Mouse (Mus musculus): ENCODE measurements around the gene Gm21972. TPM values are rescaled to one million over a fixed set of nuclear protein-coding genes. Genes with fewer than 3 reads are reported as not detected.
A peak's percentile ranks its signal among the peaks of the same experiment; 100 is the strongest.

Gene Gm21972
- polyA plus RNA-seq, 1 experiment from 2014 or later: 0.26 TPM

- DNase-seq (ENCODE audit: low spot score) (peak; percentile 94), ATAC-seq (replicated peaks; ENCODE audit: low FRiP score, low TSS enrichment, low read depth) (peak; percentile 99)
- WGBS: 3% methylated on average over 40 of the region's 40 CpGs
- Histone ChIP-seq H3K27ac (ENCODE audit: low read depth) (peak within 1 kb of the TSS; percentile 77), H3K4me1 (replicated peaks; ENCODE audit: control insufficient read depth, insufficient read depth, low read length) (peaks cover 4% of the 10 kb centered on the region; the same call in 1 of the 2 replicates), H3K9ac (ENCODE audit: low read length) (peak within 1 kb of the TSS; percentile 57), H3K36me3 (ENCODE audit: control insufficient read depth, insufficient read depth, low read length) (no peaks in the 10 kb centered on the region), H3K27me3 (replicated peaks; ENCODE audit: control insufficient read depth, insufficient read depth, low read length) (no peaks in the 10 kb centered on the region), H3K4me2 (ENCODE audit: low read length) (peak within 1 kb of the TSS; percentile 74), H3K9me3 (ENCODE audit: control insufficient read depth, low read length) (no peaks in the 10 kb centered on the region), H3K4me3 (ENCODE audit: low read depth, low read length) (peak within 1 kb of the TSS; percentile 62)
Measured at GRCm38 (mm10) chr1:86154133-86154823, 20.8 kb downstream of the Gm21972 start, which contains the start of gene Armc9. Armc9 (plus strand) TSS chr1:86154780.

DNA sequence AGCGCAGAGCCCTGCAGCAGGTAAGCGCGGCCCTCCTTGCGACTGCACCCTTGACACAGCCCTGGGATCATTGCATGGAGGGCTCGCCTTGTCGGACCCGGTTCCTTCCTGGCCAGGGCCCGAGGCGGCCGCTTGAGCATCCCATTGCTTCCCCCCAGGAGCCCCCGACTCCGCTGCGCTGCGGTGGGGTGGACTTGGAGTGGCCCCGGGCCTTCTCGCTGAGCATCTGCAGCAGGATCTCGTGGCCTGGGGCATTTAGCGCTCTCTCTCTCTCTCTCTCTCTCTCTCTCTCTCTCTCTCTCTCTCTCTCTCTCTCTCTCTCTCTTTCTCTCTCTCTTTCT lies 21.4 kb downstream of the Gm21972 start:
- Histone ChIP-seq H3K4me3 (ENCODE audit: low read depth, low read length) (peak overlapping the region; percentile 62), H3K27ac (ENCODE audit: low read depth) (no peak overlapping the region), H3K27me3 (replicated peaks; ENCODE audit: control insufficient read depth, insufficient read depth, low read length) (no peaks in the 10 kb centered on the region), H3K4me2 (ENCODE audit: low read length) (peak overlapping the region; percentile 56), H3K9me3 (ENCODE audit: control insufficient read depth, low read length) (no peaks in the 10 kb centered on the region), H3K4me1 (replicated peaks; ENCODE audit: control insufficient read depth, insufficient read depth, low read length) (peaks cover 4% of the 10 kb centered on the region; the same call in 1 of the 2 replicates), H3K36me3 (ENCODE audit: control insufficient read depth, insufficient read depth, low read length) (no peaks in the 10 kb centered on the region), H3K9ac (ENCODE audit: low read length) (peak overlapping the region; percentile 57)
- DNase-seq (ENCODE audit: low spot score): no peak
- WGBS: under 1% methylated on average over 18 of the region's 18 CpGs
- peak; percentile 59; the same call in 1 of the 2 replicates for ATAC-seq (replicated peaks; ENCODE audit: low FRiP score, low TSS enrichment, low read depth)

GRCm38 (mm10) chr1:86156075-86156474 lies 22.6 kb downstream of the Gm21972 start:
- no peak overlapping the region for H3K9ac ChIP-seq (ENCODE audit: low read length)
- ATAC-seq (replicated peaks; ENCODE audit: low FRiP score, low TSS enrichment, low read depth) (no peak), DNase-seq (ENCODE audit: low spot score) (no peak)
- no peak overlapping the region for H3K27ac ChIP-seq (ENCODE audit: low read depth)
- no peaks in the 10 kb centered on the region for H3K9me3 ChIP-seq (ENCODE audit: control insufficient read depth, low read length)
- 84% methylated on average over 3 of the region's 3 CpGs for WGBS
- no peak overlapping the region for H3K4me3 ChIP-seq (ENCODE audit: low read depth, low read length)
- peaks cover 4% of the 10 kb centered on the region; the same call in 1 of the 2 replicates for H3K4me1 ChIP-seq (replicated peaks; ENCODE audit: control insufficient read depth, insufficient read depth, low read length)
- H3K4me2 ChIP-seq (ENCODE audit: low read length): no peak overlapping the region
- no peaks in the 10 kb centered on the region for H3K27me3 ChIP-seq (replicated peaks; ENCODE audit: control insufficient read depth, insufficient read depth, low read length)
- H3K36me3 ChIP-seq (ENCODE audit: control insufficient read depth, insufficient read depth, low read length): peaks cover 10% of the 10 kb centered on the region

DNA sequence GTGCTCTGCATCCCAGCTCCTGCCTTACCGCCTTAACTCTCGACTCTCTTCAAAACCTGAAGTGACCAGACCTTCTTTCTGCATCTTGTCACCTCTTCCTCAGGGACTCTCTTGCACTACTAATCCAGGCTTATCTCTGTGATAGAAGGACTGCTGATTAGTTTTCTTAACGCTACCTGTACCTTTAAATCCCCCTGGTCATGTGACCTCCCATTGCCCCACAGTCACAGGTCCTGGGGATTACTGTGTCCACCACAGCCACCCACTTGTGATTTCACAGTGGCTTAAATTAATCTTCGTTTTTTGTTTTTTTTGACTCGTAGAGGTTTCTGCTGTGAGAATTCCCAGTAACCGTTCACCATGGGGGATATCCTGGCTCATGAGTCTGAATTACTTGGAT lies 23.2 kb downstream of the Gm21972 start:
- Histone ChIP-seq H3K4me3 (ENCODE audit: low read depth, low read length) (no peak overlapping the region), H3K27me3 (replicated peaks; ENCODE audit: control insufficient read depth, insufficient read depth, low read length) (no peaks in the 10 kb centered on the region), H3K4me1 (replicated peaks; ENCODE audit: control insufficient read depth, insufficient read depth, low read length) (peaks cover 4% of the 10 kb centered on the region; the same call in 1 of the 2 replicates), H3K36me3 (ENCODE audit: control insufficient read depth, insufficient read depth, low read length) (peaks cover 15% of the 10 kb centered on the region), H3K9ac (ENCODE audit: low read length) (no peak overlapping the region), H3K27ac (ENCODE audit: low read depth) (no peak overlapping the region), H3K4me2 (ENCODE audit: low read length) (no peak overlapping the region), H3K9me3 (ENCODE audit: control insufficient read depth, low read length) (no peaks in the 10 kb centered on the region)
- ATAC-seq (replicated peaks; ENCODE audit: low FRiP score, low TSS enrichment, low read depth) (no peak), DNase-seq (ENCODE audit: low spot score) (no peak)
- 81% methylated on average over 6 of the region's 6 CpGs for WGBS

GRCm38 (mm10) chr1:86160059-86160458 lies 26.6 kb downstream of the Gm21972 start:
- no peaks in the 10 kb centered on the region for H3K9me3 ChIP-seq (ENCODE audit: control insufficient read depth, low read length)
- no peak overlapping the region for H3K4me2 ChIP-seq (ENCODE audit: low read length)
- H3K4me3 ChIP-seq (ENCODE audit: low read depth, low read length): no peak overlapping the region
- H3K36me3 ChIP-seq (ENCODE audit: control insufficient read depth, insufficient read depth, low read length): peaks cover 38% of the 10 kb centered on the region
- ATAC-seq (replicated peaks; ENCODE audit: low FRiP score, low TSS enrichment, low read depth) (no peak), DNase-seq (ENCODE audit: low spot score) (no peak)
- H3K27ac ChIP-seq (ENCODE audit: low read depth): no peak overlapping the region
- peaks cover 3% of the 10 kb centered on the region; the same call in 1 of the 2 replicates for H3K4me1 ChIP-seq (replicated peaks; ENCODE audit: control insufficient read depth, insufficient read depth, low read length)
- WGBS: 90% methylated on average over 6 of the region's 6 CpGs
- H3K9ac ChIP-seq (ENCODE audit: low read length): no peak overlapping the region
- H3K27me3 ChIP-seq (replicated peaks; ENCODE audit: control insufficient read depth, insufficient read depth, low read length): no peaks in the 10 kb centered on the region

GRCm38 (mm10) chr1:86160479-86160878 lies 27.0 kb downstream of the Gm21972 start:
- Histone ChIP-seq H3K4me3 (ENCODE audit: low read depth, low read length) (no peak overlapping the region), H3K27ac (ENCODE audit: low read depth) (no peak overlapping the region), H3K9me3 (ENCODE audit: control insufficient read depth, low read length) (no peaks in the 10 kb centered on the region), H3K27me3 (replicated peaks; ENCODE audit: control insufficient read depth, insufficient read depth, low read length) (no peaks in the 10 kb centered on the region), H3K36me3 (ENCODE audit: control insufficient read depth, insufficient read depth, low read length) (peaks cover 42% of the 10 kb centered on the region), H3K4me2 (ENCODE audit: low read length) (no peak overlapping the region), H3K9ac (ENCODE audit: low read length) (no peak overlapping the region), H3K4me1 (replicated peaks; ENCODE audit: control insufficient read depth, insufficient read depth, low read length) (no peaks in the 10 kb centered on the region)
- ATAC-seq (replicated peaks; ENCODE audit: low FRiP score, low TSS enrichment, low read depth) (no peak), DNase-seq (ENCODE audit: low spot score) (no peak)
- WGBS: 89% methylated on average over 5 of the region's 5 CpGs

GRCm38 (mm10) chr1:86161061-86161460 lies 27.6 kb downstream of the Gm21972 start:
- 81% methylated on average over 5 of the region's 5 CpGs for WGBS
- H3K4me2 ChIP-seq (ENCODE audit: low read length): no peak overlapping the region
- H3K9ac ChIP-seq (ENCODE audit: low read length): no peak overlapping the region
- DNase-seq (ENCODE audit: low spot score) (no peak), ATAC-seq (replicated peaks; ENCODE audit: low FRiP score, low TSS enrichment, low read depth) (no peak)
- no peak overlapping the region for H3K27ac ChIP-seq (ENCODE audit: low read depth)
- no peaks in the 10 kb centered on the region for H3K9me3 ChIP-seq (ENCODE audit: control insufficient read depth, low read length)
- H3K27me3 ChIP-seq (replicated peaks; ENCODE audit: control insufficient read depth, insufficient read depth, low read length): no peaks in the 10 kb centered on the region
- H3K4me1 ChIP-seq (replicated peaks; ENCODE audit: control insufficient read depth, insufficient read depth, low read length): no peaks in the 10 kb centered on the region
- H3K4me3 ChIP-seq (ENCODE audit: low read depth, low read length): no peak overlapping the region
- peaks cover 48% of the 10 kb centered on the region for H3K36me3 ChIP-seq (ENCODE audit: control insufficient read depth, insufficient read depth, low read length)

GRCm38 (mm10) chr1:86174602-86175001 lies 41.2 kb downstream of the Gm21972 start:
- Histone ChIP-seq H3K9ac (ENCODE audit: low read length) (no peak overlapping the region), H3K4me1 (replicated peaks; ENCODE audit: control insufficient read depth, insufficient read depth, low read length) (no peaks in the 10 kb centered on the region), H3K36me3 (ENCODE audit: control insufficient read depth, insufficient read depth, low read length) (peaks cover 40% of the 10 kb centered on the region), H3K27ac (ENCODE audit: low read depth) (no peak overlapping the region), H3K4me3 (ENCODE audit: low read depth, low read length) (no peak overlapping the region), H3K4me2 (ENCODE audit: low read length) (no peak overlapping the region), H3K27me3 (replicated peaks; ENCODE audit: control insufficient read depth, insufficient read depth, low read length) (no peaks in the 10 kb centered on the region), H3K9me3 (ENCODE audit: control insufficient read depth, low read length) (no peaks in the 10 kb centered on the region)
- ATAC-seq (replicated peaks; ENCODE audit: low FRiP score, low TSS enrichment, low read depth) (no peak), DNase-seq (ENCODE audit: low spot score) (no peak)
- WGBS: 91% methylated on average over 5 of the region's 5 CpGs

- Histone ChIP-seq H3K4me2 (ENCODE audit: low read length) (no peak overlapping the region), H3K27ac (ENCODE audit: low read depth) (no peak overlapping the region), H3K27me3 (replicated peaks; ENCODE audit: control insufficient read depth, insufficient read depth, low read length) (no peaks in the 10 kb centered on the region), H3K4me3 (ENCODE audit: low read depth, low read length) (no peak overlapping the region), H3K9me3 (ENCODE audit: control insufficient read depth, low read length) (no peaks in the 10 kb centered on the region), H3K36me3 (ENCODE audit: control insufficient read depth, insufficient read depth, low read length) (peaks cover 40% of the 10 kb centered on the region), H3K4me1 (replicated peaks; ENCODE audit: control insufficient read depth, insufficient read depth, low read length) (no peaks in the 10 kb centered on the region), H3K9ac (ENCODE audit: low read length) (no peak overlapping the region)
- ATAC-seq (replicated peaks; ENCODE audit: low FRiP score, low TSS enrichment, low read depth) (peak; percentile 76), DNase-seq (ENCODE audit: low spot score) (no peak)
- 57% methylated on average over 2 of the region's 2 CpGs for WGBS
Measured at GRCm38 (mm10) chr1:86176066-86176465, 42.6 kb downstream of the Gm21972 start.
